Mouse (Mus musculus): ENCODE measurements around the gene Cdh23. TPM values are rescaled to one million over a fixed set of nuclear protein-coding genes. Genes with fewer than 3 reads are reported as not detected.
A peak's percentile ranks its signal among the peaks of the same experiment; 100 is the strongest.

Gene Cdh23
- polyA plus RNA-seq, 1 experiment from 2014 or later, result 0.44 TPM

- Histone ChIP-seq H3K9me3 (no peaks in the 10 kb centered on the region), H3K4me2 (replicated peaks) (no peak overlapping the region), H3K27ac (no peak overlapping the region), H3K9ac (no peak overlapping the region), H3K4me3 (replicated peaks) (no peak overlapping the region), H3K36me3 (no peaks in the 10 kb centered on the region), H3K4me1 (replicated peaks) (peaks cover 7% of the 10 kb centered on the region; the same call in 1 of the 2 replicates), H3K27me3 (replicated peaks) (no peaks in the 10 kb centered on the region)
- ATAC-seq, result no peak
- 67% methylated on average over 3 of the region's 3 CpGs for WGBS
Observed at GRCm38 (mm10) chr10:60380229-60380628, 316.1 kb downstream of the Cdh23 start.

- ATAC-seq, result no peak
- H3K4me2 ChIP-seq (replicated peaks), result no peak overlapping the region
- no peaks in the 10 kb centered on the region for H3K27me3 ChIP-seq (replicated peaks)
- H3K4me1 ChIP-seq (replicated peaks), result peaks cover 7% of the 10 kb centered on the region; the same call in 1 of the 2 replicates
- no peak overlapping the region for H3K9ac ChIP-seq
- no peaks in the 10 kb centered on the region for H3K36me3 ChIP-seq
- H3K27ac ChIP-seq, result no peak overlapping the region
- 67% methylated on average over 9 of the region's 9 CpGs for WGBS
- no peaks in the 10 kb centered on the region for H3K9me3 ChIP-seq
- H3K4me3 ChIP-seq (replicated peaks), result no peak overlapping the region
Observed at GRCm38 (mm10) chr10:60379419-60379957, 316.8 kb downstream of the Cdh23 start.

DNA sequence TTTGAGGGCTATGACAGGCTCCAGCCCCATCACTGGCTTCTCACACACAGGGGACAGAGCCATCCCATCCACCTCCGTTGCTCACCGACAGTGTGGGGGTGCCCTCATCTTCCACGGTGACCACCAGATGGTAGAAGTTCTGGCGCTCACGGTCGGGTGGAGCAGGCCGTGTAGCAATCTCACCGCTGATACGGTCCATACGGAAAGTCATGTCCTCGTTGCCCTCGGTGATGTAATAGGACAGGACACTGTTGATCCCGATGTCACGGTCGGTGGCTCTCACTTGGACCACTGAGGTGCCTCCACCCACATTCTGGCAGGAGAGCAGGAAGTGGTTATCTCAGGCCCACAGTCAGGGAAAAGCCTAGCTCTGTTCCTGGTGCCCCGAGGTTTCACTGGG is 319.6 kb downstream of the Cdh23 start:
- ATAC-seq, result no peak
- peaks cover 12% of the 10 kb centered on the region; the same call in 1 of the 2 replicates for H3K4me1 ChIP-seq (replicated peaks)
- WGBS, result 89% methylated on average over 16 of the region's 16 CpGs
- no peak overlapping the region for H3K9ac ChIP-seq
- H3K4me3 ChIP-seq (replicated peaks), result no peak overlapping the region
- no peaks in the 10 kb centered on the region for H3K27me3 ChIP-seq (replicated peaks)
- no peaks in the 10 kb centered on the region for H3K9me3 ChIP-seq
- no peaks in the 10 kb centered on the region for H3K36me3 ChIP-seq
- H3K4me2 ChIP-seq (replicated peaks), result no peak overlapping the region
- no peak overlapping the region for H3K27ac ChIP-seq

DNA sequence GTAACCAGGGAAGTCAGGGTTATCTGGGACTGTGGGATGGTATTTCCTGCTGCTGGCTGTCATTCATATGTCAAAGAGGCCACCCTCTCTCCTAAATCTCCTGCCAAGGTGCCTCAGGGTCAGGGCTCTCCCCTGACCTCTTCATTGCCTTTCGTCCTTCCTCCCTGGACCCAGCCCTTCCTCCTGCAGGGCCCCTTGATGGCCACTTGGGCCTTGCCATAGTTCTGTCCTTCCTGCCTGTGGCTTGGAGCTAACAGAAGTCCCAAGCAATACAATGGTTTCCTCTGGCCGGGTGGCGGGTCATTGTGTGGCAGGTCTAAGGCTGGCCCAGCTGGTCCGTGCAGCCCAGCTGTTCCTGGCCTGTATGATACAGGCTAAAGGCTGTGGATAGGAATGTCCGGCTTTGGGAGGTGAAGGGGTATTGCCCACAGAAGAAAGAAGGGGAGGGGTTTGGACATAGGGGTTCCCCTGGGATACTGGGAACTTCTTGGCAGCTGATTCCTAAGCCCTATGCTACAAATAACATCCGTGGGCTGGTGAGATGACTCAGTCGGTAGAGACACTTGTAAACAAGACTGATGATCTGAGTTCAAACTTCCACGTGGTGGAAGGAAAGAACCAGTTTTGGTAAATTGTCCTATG is 322.2 kb downstream of the Cdh23 start:
- 0 out of 2 replicates have a peak, but pooled peaks have one; percentile 56 for ATAC-seq
- Histone ChIP-seq H3K4me2 (replicated peaks) (no peak overlapping the region), H3K27me3 (replicated peaks) (no peaks in the 10 kb centered on the region), H3K4me3 (replicated peaks) (no peak overlapping the region), H3K9ac (no peak overlapping the region), H3K4me1 (replicated peaks) (peaks cover 4% of the 10 kb centered on the region; the same call in 1 of the 2 replicates), H3K36me3 (no peaks in the 10 kb centered on the region), H3K9me3 (no peaks in the 10 kb centered on the region), H3K27ac (no peak overlapping the region)
- WGBS, result 51% methylated on average over 8 of the region's 8 CpGs

DNA sequence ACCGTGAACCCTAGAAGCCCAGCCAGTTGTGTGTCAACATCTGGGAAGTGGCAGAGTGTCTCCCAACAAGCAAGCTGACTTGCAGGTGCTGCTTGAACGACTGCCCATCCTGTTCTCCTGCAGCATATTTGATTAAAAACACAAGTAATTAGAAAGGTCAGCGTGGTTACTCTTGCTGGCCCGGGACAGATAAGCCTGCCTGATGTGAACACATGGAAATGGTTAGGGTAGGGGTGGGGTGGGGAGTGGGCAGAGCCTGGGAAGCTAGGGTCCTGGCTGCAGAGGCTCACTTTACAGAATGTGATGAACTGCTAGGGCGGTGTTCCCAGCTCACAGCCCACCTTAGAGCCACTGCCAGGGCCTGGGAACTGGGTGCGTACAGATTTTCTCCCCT is 322.8 kb downstream of the Cdh23 start:
- no peaks in the 10 kb centered on the region for H3K9me3 ChIP-seq
- H3K4me2 ChIP-seq (replicated peaks), result no peak overlapping the region
- H3K4me3 ChIP-seq (replicated peaks), result no peak overlapping the region
- WGBS, result 42% methylated on average over 6 of the region's 6 CpGs
- no peak for ATAC-seq
- H3K9ac ChIP-seq, result no peak overlapping the region
- H3K36me3 ChIP-seq, result no peaks in the 10 kb centered on the region
- peaks cover 4% of the 10 kb centered on the region; the same call in 1 of the 2 replicates for H3K4me1 ChIP-seq (replicated peaks)
- H3K27ac ChIP-seq, result no peak overlapping the region
- H3K27me3 ChIP-seq (replicated peaks), result no peaks in the 10 kb centered on the region

DNA sequence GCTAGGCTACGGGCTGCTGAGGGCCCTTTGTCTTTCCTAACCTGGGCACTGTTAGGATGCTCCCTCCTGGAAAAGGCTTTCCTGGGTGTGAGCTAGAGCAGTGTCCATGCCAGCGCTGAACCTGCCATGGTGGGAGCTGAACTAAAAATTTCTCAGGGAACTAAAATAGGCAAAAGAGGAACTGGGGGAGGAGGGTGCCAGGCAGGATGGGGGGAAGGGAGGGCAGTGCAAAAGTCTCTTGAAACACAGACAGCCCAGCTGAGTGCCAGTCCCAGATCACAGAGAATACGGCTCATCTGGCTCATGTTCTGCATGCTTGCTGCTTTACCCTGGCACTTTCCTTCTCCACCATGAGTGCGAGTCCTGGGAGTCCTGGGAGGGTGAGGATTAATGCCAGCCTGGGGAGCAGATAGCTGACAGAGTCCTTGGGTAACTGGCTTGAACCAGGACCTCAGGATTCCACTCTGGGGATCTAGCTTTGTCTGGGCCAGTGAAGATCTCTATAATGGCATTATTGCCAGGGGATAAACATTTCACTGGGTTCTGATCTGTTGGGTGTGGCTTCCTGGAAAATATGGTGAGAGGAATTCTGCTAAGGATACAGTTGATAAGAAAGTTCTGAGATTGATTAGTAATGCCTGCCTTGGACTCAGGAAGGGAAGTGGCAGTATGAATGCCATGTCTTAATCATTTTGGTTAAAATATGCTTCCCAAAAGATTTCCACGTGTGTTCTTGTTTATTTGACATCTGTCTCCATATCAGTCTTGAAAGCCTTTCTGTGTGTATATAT is 324.5 kb downstream of the Cdh23 start:
- H3K36me3 ChIP-seq, result no peaks in the 10 kb centered on the region
- no peak overlapping the region for H3K9ac ChIP-seq
- no peak overlapping the region for H3K4me3 ChIP-seq (replicated peaks)
- H3K4me1 ChIP-seq (replicated peaks), result peaks cover 4% of the 10 kb centered on the region; the same call in 1 of the 2 replicates
- no peaks in the 10 kb centered on the region for H3K27me3 ChIP-seq (replicated peaks)
- no peak overlapping the region for H3K4me2 ChIP-seq (replicated peaks)
- H3K27ac ChIP-seq, result no peak overlapping the region
- no peaks in the 10 kb centered on the region for H3K9me3 ChIP-seq
- no peak for ATAC-seq
- 78% methylated on average over 5 of the region's 5 CpGs for WGBS

DNA sequence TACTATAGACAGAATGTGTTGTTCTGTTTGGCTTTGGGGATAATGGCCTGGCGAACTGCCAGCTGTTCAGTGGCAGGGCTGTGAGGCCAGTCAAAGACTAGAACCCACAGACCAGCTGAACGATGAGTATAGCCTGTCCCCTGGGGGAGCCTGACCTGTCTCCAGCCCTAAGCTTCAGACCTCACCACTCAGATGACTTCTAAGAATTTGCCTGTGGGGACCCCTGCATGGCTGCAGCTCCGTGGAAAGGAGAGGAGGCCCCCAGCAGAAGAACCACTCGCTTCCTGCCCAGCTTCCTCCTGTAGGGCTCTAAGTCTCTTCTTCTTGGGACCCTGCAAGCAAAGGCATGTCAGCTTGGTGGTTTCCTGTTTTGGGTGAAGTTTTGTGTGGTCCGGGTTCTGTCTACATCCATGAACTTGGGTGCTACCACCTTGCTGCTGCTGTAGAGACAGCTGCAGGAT is 325.7 kb downstream of the Cdh23 start:
- no peaks in the 10 kb centered on the region for H3K36me3 ChIP-seq
- no peak overlapping the region for H3K4me3 ChIP-seq (replicated peaks)
- 73% methylated on average over 5 of the region's 5 CpGs for WGBS
- peaks cover 4% of the 10 kb centered on the region; the same call in 1 of the 2 replicates for H3K4me1 ChIP-seq (replicated peaks)
- no peaks in the 10 kb centered on the region for H3K9me3 ChIP-seq
- no peak overlapping the region for H3K9ac ChIP-seq
- H3K27ac ChIP-seq, result no peak overlapping the region
- H3K27me3 ChIP-seq (replicated peaks), result no peaks in the 10 kb centered on the region
- no peak for ATAC-seq
- H3K4me2 ChIP-seq (replicated peaks), result no peak overlapping the region

- no peaks in the 10 kb centered on the region for H3K27me3 ChIP-seq (replicated peaks)
- H3K4me2 ChIP-seq (replicated peaks), result no peak overlapping the region
- no peaks in the 10 kb centered on the region for H3K9me3 ChIP-seq
- H3K36me3 ChIP-seq, result no peaks in the 10 kb centered on the region
- ATAC-seq, result no peak
- H3K9ac ChIP-seq, result no peak overlapping the region
- 77% methylated on average over 2 of the region's 2 CpGs for WGBS
- no peak overlapping the region for H3K4me3 ChIP-seq (replicated peaks)
- H3K4me1 ChIP-seq (replicated peaks), result peaks cover 4% of the 10 kb centered on the region; the same call in 1 of the 2 replicates
- H3K27ac ChIP-seq, result no peak overlapping the region
Observed at GRCm38 (mm10) chr10:60370098-60370497, 326.2 kb downstream of the Cdh23 start.

- H3K9me3 ChIP-seq, result no peaks in the 10 kb centered on the region
- H3K4me2 ChIP-seq (replicated peaks), result no peak overlapping the region
- H3K9ac ChIP-seq, result no peak overlapping the region
- WGBS, result 83% methylated on average over 6 of the region's 6 CpGs
- H3K4me3 ChIP-seq (replicated peaks), result no peak overlapping the region
- no peak overlapping the region for H3K27ac ChIP-seq
- peaks cover 4% of the 10 kb centered on the region; the same call in 1 of the 2 replicates for H3K4me1 ChIP-seq (replicated peaks)
- ATAC-seq, result no peak
- no peaks in the 10 kb centered on the region for H3K27me3 ChIP-seq (replicated peaks)
- no peaks in the 10 kb centered on the region for H3K36me3 ChIP-seq
Observed at GRCm38 (mm10) chr10:60369405-60369804, 326.9 kb downstream of the Cdh23 start.

- H3K36me3 ChIP-seq, result no peaks in the 10 kb centered on the region
- no peak overlapping the region for H3K4me3 ChIP-seq (replicated peaks)
- H3K9ac ChIP-seq, result no peak overlapping the region
- H3K9me3 ChIP-seq, result no peaks in the 10 kb centered on the region
- WGBS, result 69% methylated on average over 4 of the region's 4 CpGs
- ATAC-seq, result no peak
- peaks cover under 1% of the 10 kb centered on the region; the same call in 1 of the 2 replicates for H3K4me1 ChIP-seq (replicated peaks)
- no peak overlapping the region for H3K4me2 ChIP-seq (replicated peaks)
- H3K27me3 ChIP-seq (replicated peaks), result no peaks in the 10 kb centered on the region
- H3K27ac ChIP-seq, result no peak overlapping the region
Observed at GRCm38 (mm10) chr10:60367904-60368303, 328.4 kb downstream of the Cdh23 start.

- H3K4me2 ChIP-seq (replicated peaks), result no peak overlapping the region
- no peaks in the 10 kb centered on the region for H3K9me3 ChIP-seq
- H3K27ac ChIP-seq, result no peak overlapping the region
- no peaks in the 10 kb centered on the region for H3K36me3 ChIP-seq
- ATAC-seq, result no peak
- WGBS, result 66% methylated on average over 2 of the region's 2 CpGs
- no peak overlapping the region for H3K9ac ChIP-seq
- no peak overlapping the region for H3K4me3 ChIP-seq (replicated peaks)
- H3K4me1 ChIP-seq (replicated peaks), result peaks cover 8% of the 10 kb centered on the region
- no peaks in the 10 kb centered on the region for H3K27me3 ChIP-seq (replicated peaks)
Observed at GRCm38 (mm10) chr10:60367145-60367544, 329.1 kb downstream of the Cdh23 start.

DNA sequence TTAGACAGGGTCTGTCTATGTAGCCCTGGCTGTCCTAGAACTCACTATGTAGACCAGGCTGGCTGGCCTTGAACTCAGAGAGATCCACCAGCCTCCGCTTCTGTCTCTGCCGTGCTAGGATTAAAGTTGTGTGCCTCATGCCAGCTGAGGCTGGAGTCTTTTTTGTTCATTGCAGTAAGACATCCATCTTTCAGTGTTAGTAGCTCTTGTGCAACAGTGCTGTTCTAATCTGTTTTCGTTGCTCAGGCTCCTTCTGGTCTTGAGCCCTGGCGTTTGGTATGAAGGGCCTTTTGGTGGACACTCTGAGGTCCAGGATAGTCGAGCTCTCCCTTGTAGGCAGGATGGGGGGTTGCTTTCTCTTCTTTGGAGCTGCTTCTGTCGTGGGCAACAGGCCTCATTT is 332.9 kb downstream of the Cdh23 start:
- H3K27me3 ChIP-seq (replicated peaks), result no peaks in the 10 kb centered on the region
- H3K4me1 ChIP-seq (replicated peaks), result peaks cover 18% of the 10 kb centered on the region
- H3K36me3 ChIP-seq, result no peaks in the 10 kb centered on the region
- H3K9ac ChIP-seq, result no peak overlapping the region
- no peak overlapping the region for H3K4me2 ChIP-seq (replicated peaks)
- H3K4me3 ChIP-seq (replicated peaks), result no peak overlapping the region
- 68% methylated on average over 6 of the region's 6 CpGs for WGBS
- no peak for ATAC-seq
- H3K9me3 ChIP-seq, result no peaks in the 10 kb centered on the region
- H3K27ac ChIP-seq, result no peak overlapping the region

All from intestine, embryonic 15.5 days (tissue).